Mouse (Mus musculus): Measurements from ENCODE around the gene Drp2.

DNA sequence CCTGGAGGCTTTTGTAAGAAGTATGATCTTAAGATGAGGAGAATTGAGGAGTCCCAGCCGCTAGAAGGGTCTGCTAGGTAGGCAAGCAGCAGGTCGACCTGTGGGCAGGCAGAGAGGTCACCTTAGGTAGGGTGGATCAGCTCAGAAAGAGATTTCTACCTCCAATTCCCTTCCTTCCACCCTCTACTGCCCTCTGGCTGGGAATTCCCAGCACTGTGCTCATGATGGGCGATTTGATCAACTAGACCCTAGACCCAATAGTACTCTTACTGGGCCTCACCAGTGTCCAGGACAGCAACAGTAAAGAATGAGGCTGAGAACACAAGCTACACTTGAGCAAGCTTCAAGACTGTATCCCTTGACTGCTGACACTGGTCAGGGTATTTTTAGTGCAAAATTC is 23.0 kb downstream of the Drp2 start:
- TF ChIP-seq CTCF (IDR thresholded peaks at IDR 0.05; ENCODE audit: extremely low read depth, insufficient read length, insufficient replicate concordance, low read depth, low read length) (no peak), POLR2A (IDR thresholded peaks at IDR 0.05; ENCODE audit: low read depth, low read length) (no peak)

Data from small intestine, adult 2 months (tissue).